Mouse (Mus musculus): ENCODE data around the gene Gm8180.
A peak's percentile ranks its signal among the peaks of the same experiment; 100 is the strongest.
"Not testable (repeated sequence)": the region's sequence is repeated elsewhere in the genome, so short reads cannot be mapped to it uniquely, and the experiment has no call there.

Gm8180 gene

GRCm38 (mm10) chr14:43784645-43785044, at the start of gene Gm8180:
Gm8180 (minus strand) TSS chr14:43784745.
- not testable (repeated sequence) for DNase-seq (ENCODE audit: low read depth)

GRCm38 (mm10) chr14:43830385-43830784, 45.8 kb upstream of the Gm8180 start:
- not testable (repeated sequence) for DNase-seq (ENCODE audit: low read depth)

GRCm38 (mm10) chr14:43824176-43824575, 39.6 kb upstream of the Gm8180 start:
- DNase-seq (ENCODE audit: low read depth) = not testable (repeated sequence)

GRCm38 (mm10) chr14:43821869-43822268, 37.3 kb upstream of the Gm8180 start:
- DNase-seq (ENCODE audit: low read depth) = not testable (repeated sequence)

GRCm38 (mm10) chr14:43812458-43812857, 27.9 kb upstream of the Gm8180 start:
- peak; percentile 10 for DNase-seq (ENCODE audit: low read depth)

- DNase-seq (ENCODE audit: low read depth) = not testable (repeated sequence)
These were observed 23.6 kb upstream of the Gm8180 start for GRCm38 (mm10) chr14:43808142-43808541.

GRCm38 (mm10) chr14:43804435-43804834, 19.9 kb upstream of the Gm8180 start:
- not testable (repeated sequence) for DNase-seq (ENCODE audit: low read depth)

- DNase-seq (ENCODE audit: low read depth) = not testable (repeated sequence)
These were observed 12.4 kb upstream of the Gm8180 start for GRCm38 (mm10) chr14:43796905-43797470.

GRCm38 (mm10) chr14:43796069-43796904, 11.7 kb upstream of the Gm8180 start:
- no peak for DNase-seq (ENCODE audit: low read depth)

- DNase-seq (ENCODE audit: low read depth) = not testable (repeated sequence)
These were observed 9.3 kb upstream of the Gm8180 start for GRCm38 (mm10) chr14:43793811-43794210.

GRCm38 (mm10) chr14:43747566-43747965, 37.0 kb downstream of the Gm8180 start, which contains the start of gene Gm6526:
Gm6526 (plus strand) TSS chr14:43747866.
- DNase-seq (ENCODE audit: low read depth) = not testable (repeated sequence)
